ENCODE assay signal across 22 mouse cellular contexts in genomic region chr11:4460615-4461014, GRCm38 (mm10). TPM values are rescaled to one million over a fixed set of nuclear protein-coding genes. Genes with fewer than 3 reads are reported as not detected.
DNase-seq lines count a peak whose midpoint lies in the region; ATAC-seq and TF ChIP-seq lines count a peak whose summit lies in the region.
"Had no signal": no experiment of that assay in that cellular context is flagged by ENCODE, and none has a peak within 500 bp of the region (broad histone marks: within the 10 kb centered on the region; RNA-seq: fewer than 3 reads in every experiment).

No protein-coding gene starts in this region.

- no peak for DNase-seq in forebrain, embryonic 10.5 days (ENCODE audit: extremely low spot score, low spot score)
- no peak for DNase-seq in layer of hippocampus, adult 9-10 months (ENCODE audit: low spot score)
- no peak for DNase-seq in adrenal gland, adult 18-20 months (ENCODE audit: low spot score in 2 of 2)
- DNase-seq in gastrocnemius, adult 2 months: no peak
- DNase-seq: adrenal gland, adult 2 months; adrenal gland, postnatal 25 days; cerebellum, adult 18-20 months; cerebellum, adult 9-11 months; cerebellum, postnatal 36 days; gastrocnemius, postnatal 10 days had no signal

- TF ChIP-seq CTCF in gastrocnemius, adult 2 months (IDR thresholded peaks at IDR 0.05): no peak

- H3K36me3 ChIP-seq in forebrain, embryonic 10.5 days (replicated peaks): no peaks in the 10 kb centered on the region
- H3K36me3 ChIP-seq in forebrain, embryonic 16.5 days (ENCODE audit: control insufficient read depth, insufficient read depth): no peaks in the 10 kb centered on the region
- H3K36me3 ChIP-seq: embryonic facial prominence, embryonic 10.5 days; heart, embryonic 10.5 days; hindbrain, embryonic 15.5 days had no signal

- no peak for ATAC-seq in forebrain, embryonic 16.5 days
- ATAC-seq in common myeloid progenitor, adult 5-6 weeks (replicated peaks; ENCODE audit: low read depth, poor library complexity, severe bottlenecking): peak; percentile 75
- ATAC-seq in megakaryocyte, adult 5-6 weeks (ENCODE audit: poor library complexity, severe bottlenecking): peak; percentile 63
- ATAC-seq: activated CD4-positive, CD25-positive, alpha-beta regulatory T cell, adult 4 months; forebrain, embryonic 14.5 days; intestine, postnatal 0 days; Patski had no signal

- no peak overlapping the region for H3K4me2 ChIP-seq in forebrain, embryonic 16.5 days (ENCODE audit: low read length)
- H3K4me2 ChIP-seq: hindbrain, embryonic 15.5 days had no signal

- 70% methylated on average over 5 of the region's 5 CpGs for WGBS in forebrain, embryonic 10.5 days
- WGBS in forebrain, embryonic 16.5 days: 72% methylated on average over 5 of the region's 5 CpGs

- no peaks in the 10 kb centered on the region for H3K9me3 ChIP-seq in forebrain, embryonic 10.5 days
- H3K9me3 ChIP-seq in forebrain, embryonic 16.5 days (ENCODE audit: control insufficient read depth, low read length): no peaks in the 10 kb centered on the region
- H3K9me3 ChIP-seq: embryonic facial prominence, embryonic 10.5 days; heart, embryonic 10.5 days; hindbrain, embryonic 15.5 days had no signal

- no peak overlapping the region for H3K9ac ChIP-seq in forebrain, embryonic 16.5 days (replicated peaks; ENCODE audit: low read depth, low read length)
- H3K9ac ChIP-seq: hindbrain, embryonic 15.5 days had no signal

- H3K4me3 ChIP-seq in forebrain, embryonic 10.5 days: no peak overlapping the region
- H3K4me3 ChIP-seq in forebrain, embryonic 16.5 days (replicated peaks; ENCODE audit: low read length): no peak overlapping the region
- H3K4me3 ChIP-seq in gastrocnemius, adult 2 months: no peak overlapping the region
- H3K4me3 ChIP-seq: embryonic facial prominence, embryonic 10.5 days; heart, embryonic 10.5 days; hindbrain, embryonic 15.5 days had no signal

- no peaks in the 10 kb centered on the region for H3K27me3 ChIP-seq in forebrain, embryonic 10.5 days (ENCODE audit: poor library complexity, severe bottlenecking)
- no peaks in the 10 kb centered on the region for H3K27me3 ChIP-seq in forebrain, embryonic 16.5 days (replicated peaks; ENCODE audit: control insufficient read depth, insufficient read depth, low read length)
- H3K27me3 ChIP-seq: hindbrain, embryonic 15.5 days; Patski had no signal

- H3K27ac ChIP-seq in forebrain, embryonic 10.5 days: 0 out of 2 replicates have a peak overlapping the region, but pooled peaks have one; percentile 20
- no peak overlapping the region for H3K27ac ChIP-seq in forebrain, embryonic 16.5 days (ENCODE audit: low read length)
- no peak overlapping the region for H3K27ac ChIP-seq in gastrocnemius, adult 2 months
- H3K27ac ChIP-seq: embryonic facial prominence, embryonic 10.5 days; heart, embryonic 10.5 days; hindbrain, embryonic 15.5 days had no signal

- intact Hi-C loops in gastrocnemius, adult 2 months (cut with DNase I): no loop called here

- H3K4me1 ChIP-seq in forebrain, embryonic 10.5 days: peaks cover 22% of the 10 kb centered on the region
- no peaks in the 10 kb centered on the region for H3K4me1 ChIP-seq in forebrain, embryonic 16.5 days (replicated peaks; ENCODE audit: control insufficient read depth, insufficient read depth, low read length)
- H3K4me1 ChIP-seq: heart, embryonic 10.5 days; hindbrain, embryonic 15.5 days had no signal

RNA-seq across cellular contexts. Expression of gene Hormad2, which starts 19.7 kb away (rescaled TPM):
- polyA plus RNA-seq in forebrain, embryonic 10.5 days (2016; fragmentation: Nextera tagmentation; extraction: Ambion mirVana): 0.33 TPM in 1 of 2 replicates, not detected in the other
- polyA plus RNA-seq in forebrain, embryonic 16.5 days (2015; fragmentation: Nextera tagmentation; extraction: Ambion mirVana): 0.18 TPM in 1 of 2 replicates, not detected in the other
- total RNA-seq in common myeloid progenitor, adult 5-6 weeks (2017): 1.5 TPM in 1 of 2 replicates, not detected in the other
- not detected in 2 replicates for total RNA-seq in megakaryocyte, adult 5-6 weeks (2015)
- total RNA-seq in megakaryocyte, adult 5-6 weeks (2017): not detected in 2 replicates
- under 1 TPM; 0.30 to 0.77 TPM for total RNA-seq in adrenal gland, adult 18-20 months (2021)
- not detected for total RNA-seq in gastrocnemius, adult 2 months (2021)
- total RNA-seq: heart, postnatal 10 days had no signal
- polyA plus RNA-seq: adrenal gland, adult 2 months; C2C12; hindbrain, embryonic 15.5 days; Patski had no signal
